Mouse (Mus musculus) embryonic fibroblast, embryonic 13.5 days (primary cell): Measurements from ENCODE around the gene Ddx55.

Experiments used
- CTCF ChIP-seq: IDR thresholded peaks from 2 replicates; pipeline ENCODE4 v1.5.1; 2011; ENCODE audit warnings: mild to moderate bottlenecking, control low read depth, low read length, moderate library complexity, borderline replicate concordance; ENCODE audit not compliant: insufficient read depth
- POLR2A ChIP-seq: IDR thresholded peaks from 2 replicates; pipeline ENCODE4 v1.6.1; 2011; ENCODE audit warnings: low read depth, mild to moderate bottlenecking, control low read depth, low read length, moderate library complexity

DNA sequence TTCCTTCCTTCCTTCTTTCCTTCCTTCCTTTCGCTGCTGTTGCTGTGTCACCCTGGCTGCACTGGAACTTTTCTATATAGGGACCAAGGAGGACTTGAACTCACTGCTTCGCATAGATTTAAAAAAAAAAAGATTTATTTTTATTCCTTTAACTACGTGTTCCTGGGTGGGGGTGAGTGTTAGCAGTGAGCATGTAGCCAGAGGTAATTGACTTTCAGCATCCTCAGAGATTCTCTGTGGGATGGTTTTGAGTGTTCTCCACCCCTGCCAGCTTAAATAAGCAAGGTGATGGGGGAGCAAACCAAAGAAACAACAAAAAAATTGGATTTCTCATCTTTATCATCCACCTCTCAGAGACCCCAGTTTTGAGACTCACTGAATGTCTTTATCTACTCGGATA is 12.8 kb upstream of the Ddx55 start:
- TF ChIP-seq CTCF (no peak), POLR2A (no peak)
